Mouse (Mus musculus): ENCODE measurements around the gene Cacna2d3.

Cacna2d3 gene

GRCm38 (mm10) chr14:29267233-29267874 is 454.3 kb downstream of the Cacna2d3 start:
- in situ Hi-C loops (cut with MboI, MseI): loop anchor here (10.0 kb wide), 1 partner anchor 263 kb away; no protein-coding TSS in a partner anchor

- in situ Hi-C loops (cut with MboI, MseI): loop anchor here (10.0 kb wide), 1 partner anchor 256 kb away; no protein-coding TSS in a partner anchor
Observed at GRCm38 (mm10) chr14:29260621-29261020, 461.0 kb downstream of the Cacna2d3 start.

GRCm38 (mm10) chr14:29243516-29243915 is 478.1 kb downstream of the Cacna2d3 start:
- in situ Hi-C loops (cut with MboI, MseI): no loop called here

GRCm38 (mm10) chr14:29238446-29238845 is 483.2 kb downstream of the Cacna2d3 start:
- in situ Hi-C loops (cut with MboI, MseI): no loop called here

GRCm38 (mm10) chr14:29228976-29229716 is 492.5 kb downstream of the Cacna2d3 start:
- in situ Hi-C loops (cut with MboI, MseI): no loop called here

GRCm38 (mm10) chr14:29228471-29228870 is 493.2 kb downstream of the Cacna2d3 start:
- in situ Hi-C loops (cut with MboI, MseI): no loop called here

- in situ Hi-C loops (cut with MboI, MseI): no loop called here
Observed at GRCm38 (mm10) chr14:29227959-29228358, 493.7 kb downstream of the Cacna2d3 start.

- in situ Hi-C loops (cut with MboI, MseI): no loop called here
Observed at GRCm38 (mm10) chr14:29225754-29226365, 495.8 kb downstream of the Cacna2d3 start.

- in situ Hi-C loops (cut with MboI, MseI): no loop called here
Observed at GRCm38 (mm10) chr14:29223012-29223411, 498.7 kb downstream of the Cacna2d3 start.

GRCm38 (mm10) chr14:29222191-29222882 is 499.3 kb downstream of the Cacna2d3 start:
- in situ Hi-C loops (cut with MboI, MseI): no loop called here

- in situ Hi-C loops (cut with MboI, MseI): no loop called here
Observed at GRCm38 (mm10) chr14:29216106-29216505, 505.6 kb downstream of the Cacna2d3 start.

- in situ Hi-C loops (cut with MboI, MseI): no loop called here
Observed at GRCm38 (mm10) chr14:29204967-29205268, 516.7 kb downstream of the Cacna2d3 start.

- in situ Hi-C loops (cut with MboI, MseI): no loop called here
Observed at GRCm38 (mm10) chr14:29204236-29204966, 517.3 kb downstream of the Cacna2d3 start.

GRCm38 (mm10) chr14:29196171-29196570 is 525.5 kb downstream of the Cacna2d3 start:
- in situ Hi-C loops (cut with MboI, MseI): no loop called here

GRCm38 (mm10) chr14:29191426-29191825 is 530.2 kb downstream of the Cacna2d3 start:
- in situ Hi-C loops (cut with MboI, MseI): no loop called here

GRCm38 (mm10) chr14:29183730-29184129 is 537.9 kb downstream of the Cacna2d3 start:
- in situ Hi-C loops (cut with MboI, MseI): no loop called here

GRCm38 (mm10) chr14:29179397-29179888 is 542.2 kb downstream of the Cacna2d3 start:
- in situ Hi-C loops (cut with MboI, MseI): no loop called here

GRCm38 (mm10) chr14:29178695-29179396 is 542.8 kb downstream of the Cacna2d3 start:
- in situ Hi-C loops (cut with MboI, MseI): no loop called here

- in situ Hi-C loops (cut with MboI, MseI): no loop called here
Observed at GRCm38 (mm10) chr14:29174762-29175161, 546.9 kb downstream of the Cacna2d3 start.

GRCm38 (mm10) chr14:29172207-29172606 is 549.5 kb downstream of the Cacna2d3 start:
- in situ Hi-C loops (cut with MboI, MseI): no loop called here

GRCm38 (mm10) chr14:29164653-29165030 is 557.0 kb downstream of the Cacna2d3 start:
- in situ Hi-C loops (cut with MboI, MseI): no loop called here

Measured in T-helper 1 cell (primary cell).